Mouse (Mus musculus): ENCODE measurements at regions not wholly inside any gene's neighbourhood (a gene's known extent, or its start where the extent isn't known, plus 50 kb on each side); places are given as distances from the start of the nearest gene placed in this dataset.

DNA sequence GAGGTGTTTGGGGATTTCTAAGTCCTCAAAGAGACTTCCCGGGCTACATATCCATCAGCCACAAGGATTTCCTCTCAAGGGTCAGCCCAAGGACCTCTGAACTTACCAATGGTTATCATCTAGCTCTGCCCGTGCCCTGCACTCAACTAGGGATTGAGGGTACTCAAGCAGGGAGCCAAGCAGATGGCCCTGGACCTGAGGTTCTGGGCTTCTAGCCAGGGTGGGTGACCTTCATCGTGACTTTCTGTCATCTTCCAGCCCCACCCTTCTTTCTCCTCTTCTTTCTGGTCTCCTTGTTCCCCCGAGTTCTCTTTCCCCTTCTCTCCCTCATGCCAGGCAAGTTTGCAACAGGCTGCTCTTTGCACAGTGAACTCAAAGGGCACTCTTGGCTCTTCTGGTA, 1610.6 kb upstream of the Gulo start:
- TF ChIP-seq CTCF (IDR thresholded peaks at IDR 0.05) = no peak
- no peak for TF ChIP-seq EP300 (IDR thresholded peaks at IDR 0.05)

All from lung, postnatal 0 days (tissue).